Mouse (Mus musculus) neural tube, embryonic 14.5 days (tissue): ENCODE measurements around the gene Itga6. TPM values are rescaled to one million over a fixed set of nuclear protein-coding genes. Genes with fewer than 3 reads are reported as not detected.

ENCODE experiments used
- ATAC-seq: fragments of 200-750 bp; cut with Nextera tagmentation; 2 replicates; pipeline ENCODE4 v1.8.0; 2017; ENCODE audit warnings: low read depth, mild to moderate bottlenecking, moderate TSS enrichment, moderate library complexity
- H3K27ac ChIP-seq: fragments of 300-500 bp; sonication (generic); 2 replicates; pipeline ENCODE4 v1.5.1; 2014; ENCODE audit warnings: low read depth, mild to moderate bottlenecking, control low read depth, low read length, moderate library complexity, mixed read lengths
- H3K27me3 ChIP-seq: fragments of 300-500 bp; sonication (generic); 2 replicates; pipeline ENCODE4 v1.6.1; 2014; ENCODE audit warnings: low read length; ENCODE audit not compliant: control insufficient read depth, insufficient read depth
- H3K36me3 ChIP-seq: fragments of 300-500 bp; sonication (generic); 2 replicates; pipeline ENCODE4 v1.6.1; 2014; ENCODE audit warnings: low read length, mixed read lengths; ENCODE audit not compliant: control insufficient read depth, insufficient read depth
- H3K4me1 ChIP-seq: fragments of 300-500 bp; sonication (generic); 2 replicates; pipeline ENCODE4 v1.6.1; 2014; ENCODE audit warnings: low read length; ENCODE audit not compliant: control insufficient read depth, insufficient read depth
- H3K4me2 ChIP-seq: fragments of 300-500 bp; sonication (generic); 2 replicates; pipeline ENCODE4 v1.6.1; 2014; ENCODE audit warnings: mild to moderate bottlenecking, low read depth, low read length, control low read depth
- H3K4me3 ChIP-seq: fragments of 300-500 bp; sonication (generic); 2 replicates; pipeline ENCODE4 v1.5.1; 2014; ENCODE audit warnings: low read depth, low read length, control low read depth, mixed read lengths
- H3K9ac ChIP-seq: fragments of 300-500 bp; sonication (generic); replicated peaks from 2 replicates; pipeline ENCODE4 v1.6.1; 2014; ENCODE audit warnings: low read depth, mild to moderate bottlenecking, control low read depth, low read length, mixed read lengths
- H3K9me3 ChIP-seq: fragments of 300-500 bp; sonication (generic); 2 replicates; pipeline ENCODE4 v1.6.1; 2016; ENCODE audit warnings: low read length; ENCODE audit not compliant: control insufficient read depth
- WGBS: fragments of 180-500 bp; shearing (Covaris S2); extraction: QIAGEN DNeasy Blood & Tissue Kit; methylation state at CpG from one replicate; pipeline ENCODE4 v1.1.7; 2014; 5-methylcytosine and 5-hydroxymethylcytosine counted together
- polyA plus RNA-seq: library from polyadenylated mRNA; unstranded; fragments of >200 nt; fragmentation: Nextera tagmentation; extraction: Ambion mirVana; gene quantifications from 2 replicates; pipeline ENCODE4 v1.2.1, GENCODE M21; 2014

Gene Itga6
- polyA plus RNA-seq, 1 experiment from 2014 or later, result 21.5 TPM

DNA sequence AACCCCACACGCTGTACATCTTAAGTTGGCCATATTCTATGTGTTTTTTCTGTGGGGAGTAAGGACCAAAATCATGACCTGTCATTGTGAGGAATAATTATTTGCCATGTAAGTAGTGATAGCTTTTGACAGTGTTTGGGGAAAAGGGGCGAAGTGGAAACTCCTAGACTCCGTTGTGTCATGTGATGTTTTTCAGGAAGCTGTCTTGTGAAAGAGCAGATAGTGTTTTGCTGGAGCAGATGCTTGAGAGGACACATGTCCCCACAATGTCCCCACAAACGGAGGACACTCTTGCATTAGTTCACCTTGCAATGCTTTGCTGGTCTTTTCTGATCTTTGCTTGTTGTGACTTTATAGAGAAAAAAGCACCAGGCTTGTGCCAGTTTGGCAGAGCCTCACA lies 7.7 kb downstream of the Itga6 start:
- Histone ChIP-seq H3K36me3 (no peaks in the 10 kb centered on the region), H3K9ac (no peak overlapping the region), H3K4me1 (0 out of 2 replicates have a peak, but pooled peaks cover 5% of the 10 kb centered on the region), H3K27ac (no peak overlapping the region), H3K4me3 (no peak overlapping the region), H3K9me3 (no peaks in the 10 kb centered on the region), H3K4me2 (no peak overlapping the region), H3K27me3 (no peaks in the 10 kb centered on the region)
- WGBS, result 85% methylated on average over 4 of the region's 4 CpGs
- ATAC-seq, result no peak

DNA sequence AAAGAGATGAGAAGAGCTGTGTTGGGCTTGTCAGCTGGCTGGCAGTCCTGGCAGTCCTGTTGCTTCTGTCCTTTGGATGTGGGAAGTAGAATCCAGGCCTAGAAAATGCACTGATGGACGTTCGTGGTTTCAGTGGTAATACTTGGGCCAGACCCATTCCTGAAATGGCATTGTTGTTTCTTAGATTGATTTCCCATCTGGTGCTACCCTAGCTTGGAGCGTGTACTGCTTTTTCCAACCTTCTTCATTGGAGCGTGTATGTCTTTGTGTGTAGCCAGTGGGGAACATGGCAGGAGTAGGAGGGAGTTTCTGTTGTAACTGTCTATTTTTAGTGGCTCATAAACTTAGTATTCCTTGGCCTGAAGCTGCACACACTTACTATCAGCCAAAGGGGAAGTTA lies 10.3 kb downstream of the Itga6 start:
- H3K9me3 ChIP-seq, result no peaks in the 10 kb centered on the region
- H3K36me3 ChIP-seq, result no peaks in the 10 kb centered on the region
- H3K27me3 ChIP-seq, result no peaks in the 10 kb centered on the region
- ATAC-seq, result no peak
- no peak overlapping the region for H3K9ac ChIP-seq
- no peak overlapping the region for H3K27ac ChIP-seq
- no peak overlapping the region for H3K4me3 ChIP-seq
- 81% methylated on average over 4 of the region's 4 CpGs for WGBS
- no peaks in the 10 kb centered on the region for H3K4me1 ChIP-seq
- no peak overlapping the region for H3K4me2 ChIP-seq

DNA sequence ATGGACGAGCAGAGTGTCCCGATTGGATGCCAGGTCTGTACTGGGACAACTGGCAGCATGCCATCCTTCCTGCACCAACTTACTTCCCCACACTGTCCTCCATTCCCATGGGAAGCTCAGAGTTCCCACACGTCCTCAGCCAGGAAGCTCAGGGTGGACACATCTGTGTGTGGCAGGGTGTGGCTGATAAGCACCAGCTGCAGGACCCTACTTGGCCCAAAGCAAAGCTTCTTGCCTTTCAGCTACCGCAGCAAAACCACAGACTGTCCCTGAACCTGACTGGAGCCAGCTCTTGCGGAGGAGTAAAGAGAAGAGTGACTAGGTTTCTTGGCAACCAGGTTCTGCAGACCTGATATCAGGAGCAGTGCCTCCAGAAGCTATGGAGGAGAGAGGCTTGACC lies 11.7 kb downstream of the Itga6 start:
- no peaks in the 10 kb centered on the region for H3K36me3 ChIP-seq
- ATAC-seq, result no peak
- H3K9me3 ChIP-seq, result no peaks in the 10 kb centered on the region
- H3K9ac ChIP-seq, result no peak overlapping the region
- no peaks in the 10 kb centered on the region for H3K27me3 ChIP-seq
- no peak overlapping the region for H3K4me2 ChIP-seq
- H3K4me3 ChIP-seq, result no peak overlapping the region
- no peak overlapping the region for H3K27ac ChIP-seq
- no peaks in the 10 kb centered on the region for H3K4me1 ChIP-seq
- WGBS, result 75% methylated on average over 5 of the region's 5 CpGs

DNA sequence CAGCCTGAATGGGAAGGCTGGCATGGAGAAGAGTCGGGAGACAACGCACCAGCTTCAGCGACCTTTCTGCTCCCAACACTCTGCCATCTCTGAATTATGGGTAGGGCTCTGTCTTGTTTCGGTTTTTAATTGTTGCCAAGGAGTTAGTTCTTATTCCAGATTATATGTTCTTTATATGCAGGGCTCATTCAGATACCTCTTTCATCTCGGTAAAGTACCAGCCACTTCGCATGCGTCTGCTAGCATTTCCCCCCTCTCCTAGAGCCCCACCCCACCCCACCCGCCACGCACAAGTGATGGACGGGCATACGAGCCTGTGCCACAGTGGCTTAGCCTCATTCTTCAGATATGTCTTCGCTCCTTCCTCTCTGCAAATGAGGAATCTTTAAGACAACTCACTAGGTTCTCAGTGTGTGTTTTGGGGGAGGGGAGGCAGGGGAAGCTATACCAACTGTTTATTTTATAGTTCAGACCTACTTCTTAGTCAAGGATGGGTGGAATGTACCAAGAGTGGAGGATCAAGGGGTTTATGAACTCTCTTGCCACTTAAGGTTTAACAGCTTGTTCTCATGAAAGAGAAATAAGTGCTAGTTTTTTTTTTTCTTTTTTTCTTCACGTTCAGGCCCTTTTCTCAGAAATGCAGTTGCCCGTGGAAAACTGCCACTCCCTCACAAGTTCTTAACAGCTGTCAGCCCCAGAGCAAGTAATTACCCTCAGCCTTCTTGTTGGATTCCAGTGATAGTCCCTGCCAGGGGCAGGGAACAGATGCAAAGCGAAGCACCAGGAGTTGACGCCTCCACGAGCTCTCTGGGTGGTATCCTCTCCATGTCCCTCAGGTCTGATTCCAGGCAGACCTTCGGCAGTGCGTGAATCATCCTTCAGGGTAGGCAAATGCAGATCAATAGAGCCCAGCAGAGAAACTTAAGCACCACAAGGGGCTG lies 13.4 kb downstream of the Itga6 start:
- H3K9me3 ChIP-seq, result no peaks in the 10 kb centered on the region
- no peak overlapping the region for H3K4me2 ChIP-seq
- no peaks in the 10 kb centered on the region for H3K4me1 ChIP-seq
- no peaks in the 10 kb centered on the region for H3K36me3 ChIP-seq
- no peaks in the 10 kb centered on the region for H3K27me3 ChIP-seq
- H3K4me3 ChIP-seq, result no peak overlapping the region
- H3K9ac ChIP-seq, result no peak overlapping the region
- no peak for ATAC-seq
- 48% methylated on average over 19 of the region's 19 CpGs for WGBS
- no peak overlapping the region for H3K27ac ChIP-seq

DNA sequence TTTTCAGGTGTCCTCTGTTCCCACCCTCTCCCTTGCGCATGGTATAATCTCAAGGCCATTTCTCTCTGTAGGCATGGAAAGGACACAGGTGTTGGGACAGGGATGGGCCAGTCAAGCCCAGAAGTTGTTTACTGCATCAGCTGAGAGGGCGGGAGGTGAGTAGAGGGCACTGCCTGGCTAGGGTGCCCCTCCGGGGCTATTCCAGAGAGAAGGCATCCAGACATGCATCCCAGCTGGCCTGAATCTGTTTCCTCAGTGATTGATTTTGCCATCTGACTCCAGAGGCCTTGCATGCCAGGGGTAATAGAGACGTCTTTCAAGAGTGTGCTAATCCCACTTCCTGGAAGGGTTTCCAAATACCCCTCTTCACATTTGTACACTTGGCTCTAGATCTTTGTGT lies 14.7 kb downstream of the Itga6 start:
- Histone ChIP-seq H3K4me3 (no peak overlapping the region), H3K9ac (no peak overlapping the region), H3K36me3 (no peaks in the 10 kb centered on the region), H3K4me1 (no peaks in the 10 kb centered on the region), H3K27me3 (no peaks in the 10 kb centered on the region), H3K4me2 (no peak overlapping the region), H3K27ac (no peak overlapping the region), H3K9me3 (no peaks in the 10 kb centered on the region)
- 84% methylated on average over 4 of the region's 4 CpGs for WGBS
- no peak for ATAC-seq

DNA sequence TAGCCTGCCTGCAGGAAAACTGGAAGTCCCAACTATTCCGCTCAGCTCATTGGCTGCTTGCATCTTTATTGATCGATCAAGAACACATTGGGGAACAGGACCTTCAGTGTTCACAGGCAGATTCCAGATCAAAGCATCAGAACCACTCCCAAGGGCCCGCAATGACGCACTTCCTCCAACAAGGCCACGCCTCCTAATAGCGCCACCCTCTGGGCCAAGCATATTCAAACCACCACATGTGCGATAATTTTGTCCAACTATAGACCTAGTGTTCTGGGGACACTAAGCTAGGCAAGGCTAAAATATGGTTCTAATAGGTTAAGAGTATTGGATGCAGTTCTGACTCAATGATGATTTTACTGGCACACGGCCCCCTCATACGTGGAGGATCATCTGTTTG lies 15.7 kb downstream of the Itga6 start:
- Histone ChIP-seq H3K4me3 (no peak overlapping the region), H3K27ac (no peak overlapping the region), H3K36me3 (no peaks in the 10 kb centered on the region), H3K27me3 (no peaks in the 10 kb centered on the region), H3K4me1 (no peaks in the 10 kb centered on the region), H3K4me2 (no peak overlapping the region), H3K9ac (no peak overlapping the region), H3K9me3 (no peaks in the 10 kb centered on the region)
- ATAC-seq, result no peak
- 95% methylated on average over 9 of the region's 9 CpGs for WGBS

DNA sequence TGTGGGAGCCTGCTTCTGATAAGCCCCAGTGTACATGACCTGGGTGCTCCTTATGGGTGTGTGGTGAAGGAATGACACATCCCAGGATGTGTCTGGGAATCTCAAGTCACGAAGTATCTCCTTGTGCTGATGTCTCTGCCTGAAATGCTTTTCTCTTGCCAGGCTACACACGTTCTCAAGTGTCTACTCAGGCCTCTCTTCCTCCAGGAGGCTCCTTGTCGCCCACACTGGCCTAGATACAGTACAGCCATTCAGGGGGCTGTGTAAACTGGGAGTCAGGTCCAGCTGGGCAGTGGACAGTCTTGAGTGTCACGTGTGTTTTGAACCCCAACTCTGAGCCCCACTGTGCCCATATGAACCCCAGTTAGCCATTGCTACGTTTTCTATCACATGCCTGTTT lies 19.1 kb downstream of the Itga6 start:
- ATAC-seq, result no peak
- H3K36me3 ChIP-seq, result no peaks in the 10 kb centered on the region
- no peak overlapping the region for H3K4me2 ChIP-seq
- 81% methylated on average over 5 of the region's 5 CpGs for WGBS
- no peak overlapping the region for H3K4me3 ChIP-seq
- no peaks in the 10 kb centered on the region for H3K9me3 ChIP-seq
- H3K27ac ChIP-seq, result no peak overlapping the region
- H3K9ac ChIP-seq, result no peak overlapping the region
- H3K4me1 ChIP-seq, result no peaks in the 10 kb centered on the region
- no peaks in the 10 kb centered on the region for H3K27me3 ChIP-seq

DNA sequence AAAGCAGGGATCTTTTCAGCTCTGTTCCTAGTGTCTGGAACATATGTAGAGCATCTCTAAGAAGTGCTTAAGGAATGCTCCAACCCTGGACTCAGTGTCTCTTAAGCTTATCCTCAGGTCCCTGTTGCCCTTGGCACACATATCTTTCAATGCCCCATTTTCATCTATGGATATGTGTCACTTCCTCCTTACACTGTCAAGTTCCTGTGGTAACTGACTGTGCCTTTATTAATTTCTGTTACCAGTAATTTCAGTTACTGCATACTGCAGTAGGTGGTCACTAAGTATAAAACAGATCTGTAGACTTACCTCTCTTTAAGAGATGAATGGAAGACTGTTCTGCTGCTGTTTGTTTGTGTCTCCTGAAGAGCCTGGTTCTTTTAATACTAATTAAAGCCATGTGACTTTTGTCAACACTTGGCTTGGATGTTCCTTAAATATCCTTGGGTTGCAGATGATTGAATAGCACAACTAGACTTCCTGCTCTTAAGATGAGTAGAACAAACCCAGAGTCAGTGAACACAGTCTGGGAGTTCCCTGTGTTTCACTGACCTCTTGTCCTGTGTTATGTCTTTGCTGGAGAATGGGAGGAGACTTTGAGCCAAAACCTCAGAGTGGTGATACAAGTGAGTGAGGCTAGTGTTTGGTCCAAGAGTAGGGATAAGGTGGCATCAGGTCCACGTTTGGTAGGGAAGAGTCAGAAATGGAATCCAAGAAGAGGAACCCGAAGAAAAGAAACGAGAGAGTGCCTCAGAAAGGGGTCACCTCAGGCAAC lies 19.7 kb downstream of the Itga6 start:
- Histone ChIP-seq H3K9ac (no peak overlapping the region), H3K4me1 (no peaks in the 10 kb centered on the region), H3K9me3 (no peaks in the 10 kb centered on the region), H3K27me3 (no peaks in the 10 kb centered on the region), H3K4me3 (no peak overlapping the region), H3K27ac (no peak overlapping the region), H3K4me2 (no peak overlapping the region), H3K36me3 (no peaks in the 10 kb centered on the region)
- no peak for ATAC-seq
- 90% methylated on average over 3 of the region's 3 CpGs for WGBS

DNA sequence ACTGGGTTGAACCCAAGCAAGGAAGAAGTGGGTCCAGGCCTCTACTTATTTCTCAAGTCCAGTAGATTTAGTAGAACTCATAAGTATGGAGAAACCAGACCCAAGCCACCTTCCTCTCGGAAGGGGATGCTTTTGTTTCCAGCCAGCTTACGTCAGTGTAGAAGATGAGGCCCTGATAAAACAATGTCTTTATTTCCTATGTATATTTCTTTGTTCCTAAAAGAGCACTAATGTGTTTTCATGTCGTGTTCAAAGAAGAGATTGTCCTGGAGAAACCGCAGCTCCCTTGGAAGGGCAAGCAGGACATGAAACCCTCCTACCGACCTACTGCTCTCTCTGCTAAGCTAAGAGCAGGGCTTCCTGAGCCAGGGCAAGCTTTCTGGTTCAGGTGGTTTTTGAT lies 20.6 kb downstream of the Itga6 start:
- ATAC-seq, result no peak
- H3K4me1 ChIP-seq, result no peaks in the 10 kb centered on the region
- H3K9me3 ChIP-seq, result no peaks in the 10 kb centered on the region
- H3K27ac ChIP-seq, result no peak overlapping the region
- WGBS, result 84% methylated on average over 5 of the region's 5 CpGs
- H3K27me3 ChIP-seq, result no peaks in the 10 kb centered on the region
- H3K9ac ChIP-seq, result no peak overlapping the region
- no peak overlapping the region for H3K4me3 ChIP-seq
- H3K36me3 ChIP-seq, result no peaks in the 10 kb centered on the region
- no peak overlapping the region for H3K4me2 ChIP-seq
